Mouse (Mus musculus): ENCODE results near the gene Adcy3.

DNA sequence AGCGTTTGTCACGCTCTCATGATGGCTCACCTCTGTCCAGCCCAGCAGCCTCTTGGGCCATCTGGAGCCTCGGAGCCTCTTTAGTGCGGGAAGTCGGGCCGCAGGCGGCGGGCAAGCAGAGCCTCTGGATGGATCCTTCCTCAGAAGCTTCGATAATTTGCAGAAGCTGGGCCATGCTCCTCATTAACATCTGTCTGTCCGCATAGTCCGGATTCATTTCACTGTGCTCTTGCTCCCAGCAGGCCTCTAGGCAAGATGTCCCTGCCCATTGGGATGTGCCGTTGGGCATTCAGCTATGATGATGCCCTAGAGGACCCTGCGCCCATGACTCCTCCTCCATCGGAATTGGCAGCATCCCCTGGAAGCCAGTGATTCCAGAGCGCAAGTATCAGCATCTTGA, 104.6 kb downstream of the Adcy3 start:
- TF ChIP-seq EP300 (IDR thresholded peaks at IDR 0.05; ENCODE audit: insufficient read depth, low read depth, low read length) (no peak), CTCF (IDR thresholded peaks at IDR 0.05) (no peak)

Data from heart, adult 2 months (tissue).